Mouse (Mus musculus) left cerebral cortex, adult 2 months (tissue): ENCODE measurements at regions not wholly inside any gene's neighbourhood (a gene's known extent, or its start where the extent isn't known, plus 50 kb on each side); places are given as distances from the start of the nearest gene placed in this dataset.
A peak's percentile ranks its signal among the peaks of the same experiment; 100 is the strongest.
"Not testable (repeated sequence)": the region's sequence is repeated elsewhere in the genome, so short reads cannot be mapped to it uniquely, and the experiment has no call there.

ENCODE experiments used
- DNase-seq, 2 experiments: peaks; one replicate each; pipeline ENCODE4 v3.0.0; 2021 to 2022; ENCODE audit warnings: low spot score in 2 of 2, mixed read lengths in 1 of 2; ENCODE audit errors: extremely low spot score in 1 of 2
- H3K27ac ChIP-seq: fragments of 200-600 bp; 2 replicates; pipeline ENCODE4 v1.8.1; 2022
- H3K4me3 ChIP-seq: fragments of 200-600 bp; 2 replicates; pipeline ENCODE4 v1.8.1; 2022
- CTCF ChIP-seq: fragments of 200-600 bp; IDR thresholded peaks from 2 replicates; pipeline ENCODE4 v1.8.1; 2022; ENCODE audit warnings: antibody characterized with exemption, mild to moderate bottlenecking, moderate library complexity
- intact Hi-C: fragments of 180-260 bp; cut with DNase I; formaldehyde crosslinking; loops from one replicate; pipeline ENCODE4 v1.15.1; 2025

DNA sequence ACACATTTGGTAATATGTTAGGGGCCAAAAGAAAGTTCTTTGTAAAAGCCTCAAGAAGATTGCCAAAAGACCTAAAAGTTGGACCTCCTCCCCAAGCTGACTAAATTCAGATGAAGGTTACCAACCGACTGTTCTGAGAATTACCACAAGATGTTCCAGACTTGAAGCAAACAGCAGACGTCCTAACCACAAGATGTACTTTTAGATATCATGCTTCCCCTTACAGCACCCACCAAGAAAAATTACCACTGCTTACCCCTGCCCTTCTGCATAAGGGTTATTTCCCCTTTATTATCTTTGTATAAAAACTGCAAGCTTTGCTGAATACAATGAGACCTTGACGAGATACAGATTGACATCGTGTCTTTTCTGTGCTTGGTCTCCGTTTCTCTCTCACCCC is 121.6 kb upstream of the Cst10 start:
- DNase-seq: no peak
- no peak overlapping the region for H3K27ac ChIP-seq
- no peak overlapping the region for H3K4me3 ChIP-seq
- TF ChIP-seq CTCF: no peak
- intact Hi-C loops: no loop called here

DNA sequence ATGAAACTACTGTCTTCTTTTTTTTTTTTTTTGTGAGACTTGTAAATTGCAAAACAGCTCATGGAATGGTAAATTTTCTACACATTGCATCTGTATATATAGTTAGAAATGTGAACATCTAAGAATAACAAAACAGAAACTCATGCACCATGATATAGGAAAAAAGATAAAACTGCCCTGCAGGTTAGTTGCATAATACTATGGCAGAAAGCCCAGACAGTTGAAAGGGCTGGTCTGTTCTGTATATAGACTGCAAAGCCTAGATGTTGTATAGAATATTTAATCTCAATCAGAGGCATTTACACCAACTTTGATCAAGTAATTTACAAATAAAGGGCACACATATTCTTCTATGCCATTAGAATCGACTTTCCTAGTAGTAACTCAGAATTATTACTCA is 120.7 kb upstream of the Cst10 start:
- no peak for TF ChIP-seq CTCF
- no peak for DNase-seq
- Histone ChIP-seq H3K4me3 (no peak overlapping the region), H3K27ac (no peak overlapping the region)
- intact Hi-C loops: no loop called here

DNA sequence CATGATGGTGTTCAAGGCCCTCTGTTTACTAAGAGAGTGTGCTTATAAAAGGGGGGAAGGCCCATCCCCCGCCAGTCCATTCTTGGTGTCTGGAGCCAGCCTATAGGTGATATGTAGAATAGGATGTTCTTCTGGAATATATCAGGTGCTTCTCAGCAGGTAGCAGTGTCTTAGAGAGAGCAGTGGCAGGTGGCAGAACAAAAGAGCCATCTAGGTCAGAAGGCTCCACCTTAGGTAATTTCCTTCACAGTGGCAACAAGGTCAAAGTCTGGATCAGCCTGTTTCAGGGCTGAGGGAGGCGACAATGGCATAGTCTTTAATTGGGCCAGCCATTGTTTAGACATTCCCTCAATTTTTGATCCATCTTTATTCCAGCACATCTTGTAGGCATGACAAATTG is 107.9 kb upstream of the Cst10 start:
- H3K4me3 ChIP-seq, H3K27ac ChIP-seq, intact Hi-C loops, DNase-seq: not testable (repeated sequence)

GRCm38 (mm10) chr2:149305553-149305952 is 99.3 kb upstream of the Cst10 start:
- Histone ChIP-seq H3K27ac (no peak overlapping the region), H3K4me3 (no peak overlapping the region)
- intact Hi-C loops: no loop called here
- DNase-seq: no peak
- TF ChIP-seq CTCF: no peak

DNA sequence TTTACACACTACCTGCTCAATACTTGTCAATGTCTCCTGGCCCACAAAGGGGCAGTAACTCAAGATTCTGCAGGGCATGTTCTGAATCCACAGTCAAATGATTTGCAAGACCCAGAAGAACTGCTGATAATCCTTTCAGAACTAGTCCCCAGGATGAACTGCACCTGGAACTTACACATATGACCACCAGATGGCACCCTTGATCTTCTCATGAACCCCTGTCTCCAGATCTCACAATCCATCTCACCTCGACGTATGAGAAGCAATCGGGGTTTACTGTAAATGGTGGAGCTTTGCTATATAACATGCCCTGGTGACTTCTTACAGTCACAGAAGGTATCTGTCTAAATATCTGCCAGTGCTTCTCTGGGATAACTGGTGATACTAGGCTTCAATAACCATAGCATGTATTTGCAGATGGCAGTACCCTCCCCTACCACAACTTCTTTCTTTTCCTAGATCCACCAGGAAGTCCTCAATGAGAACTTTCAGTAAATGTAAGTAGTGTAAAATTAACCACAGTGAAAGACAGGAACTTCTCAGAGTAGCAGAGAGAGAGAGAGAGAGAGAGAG is 54.5 kb upstream of the Cst10 start:
- DNase-seq: peak; percentile 18 to 26
- intact Hi-C loops: loop anchor here (1.0 to 5.0 kb wide), 2 partner anchors 672 to 749 kb away; no protein-coding TSS in a partner anchor
- H3K4me3 ChIP-seq: no peak overlapping the region
- TF ChIP-seq CTCF: peak; percentile 66
- no peak overlapping the region for H3K27ac ChIP-seq
